Mouse (Mus musculus) limb, embryonic 14.5 days (tissue): Measurements from ENCODE around the gene Cdc25a. TPM values are rescaled to one million over a fixed set of nuclear protein-coding genes. Genes with fewer than 3 reads are reported as not detected.

Source experiments
- ATAC-seq: fragments of 200-750 bp; cut with Nextera tagmentation; 2 replicates; pipeline ENCODE4 v1.8.0; 2017; ENCODE audit warnings: low read depth, moderate number of reproducible peaks, moderate TSS enrichment; ENCODE audit not compliant: low FRiP score
- DNase-seq: peaks from one replicate; pipeline ENCODE4 v3.0.0-alpha.2; 2015; ENCODE audit warnings: low spot score
- H3K27ac ChIP-seq: fragments of 300-500 bp; sonication (generic); replicated peaks from 2 replicates; pipeline ENCODE4 v1.5.1; 2014; ENCODE audit warnings: low read depth, mild to moderate bottlenecking, low read length, moderate library complexity, mixed read lengths
- H3K27me3 ChIP-seq: fragments of 300-500 bp; sonication (generic); 2 replicates; pipeline ENCODE4 v1.6.1; 2014; ENCODE audit warnings: low read length, mixed read lengths; ENCODE audit not compliant: control insufficient read depth, insufficient read depth
- H3K36me3 ChIP-seq: fragments of 300-500 bp; sonication (generic); 2 replicates; pipeline ENCODE4 v1.6.1; 2014; ENCODE audit warnings: mild to moderate bottlenecking, low read length, moderate library complexity, mixed read lengths; ENCODE audit not compliant: control insufficient read depth, insufficient read depth
- H3K4me1 ChIP-seq: fragments of 300-500 bp; sonication (generic); 2 replicates; pipeline ENCODE4 v1.6.1; 2014; ENCODE audit warnings: antibody characterized with exemption, low read length, mixed read lengths; ENCODE audit not compliant: control insufficient read depth, insufficient read depth
- H3K4me2 ChIP-seq: fragments of 300-500 bp; sonication (generic); replicated peaks from 2 replicates; pipeline ENCODE4 v1.6.1; 2014; ENCODE audit warnings: low read depth, mild to moderate bottlenecking, low read length, moderate library complexity; ENCODE audit not compliant: severe bottlenecking
- H3K4me3 ChIP-seq: fragments of 300-500 bp; sonication (generic); replicated peaks from 2 replicates; pipeline ENCODE4 v1.5.1; 2014; ENCODE audit warnings: low read length
- H3K9ac ChIP-seq: fragments of 300-500 bp; sonication (generic); 2 replicates; pipeline ENCODE4 v1.6.1; 2014; ENCODE audit warnings: mild to moderate bottlenecking, low read depth, low read length, moderate library complexity; ENCODE audit not compliant: severe bottlenecking
- H3K9me3 ChIP-seq: fragments of 300-500 bp; sonication (generic); 2 replicates; pipeline ENCODE4 v1.6.1; 2016; ENCODE audit warnings: low read length; ENCODE audit not compliant: control insufficient read depth
- POLR2A ChIP-seq: fragments of 200-500 bp; IDR thresholded peaks from 2 replicates; pipeline ENCODE4 v1.8.0; 2012; ENCODE audit warnings: inconsistent platforms, mild to moderate bottlenecking, moderate library complexity, borderline replicate concordance; ENCODE audit not compliant: insufficient read depth, insufficient read length; ENCODE audit errors: extremely low read depth
- WGBS: fragments of 180-500 bp; shearing (Covaris S2); extraction: QIAGEN DNeasy Blood & Tissue Kit; methylation state at CpG from one replicate; pipeline ENCODE4 v1.1.7; 2014; 5-methylcytosine and 5-hydroxymethylcytosine counted together
- polyA plus RNA-seq, 2 experiments: library from polyadenylated mRNA; depleted of rRNA in 1 of 2; stranded (reverse) in 1 of 2; unstranded in 1 of 2; fragments of >200 nt; fragmentation: Nextera tagmentation in 1 of 2; extraction: Ambion mirVana in 1 of 2; gene quantifications; 2 replicates each; pipeline versions ENCODE4 v1.2.1 to v1.2.3; 2012 to 2014

Cdc25a gene
- polyA plus RNA-seq, 2 experiments: 26.1 to 26.8 TPM

- H3K4me2 ChIP-seq: no peak overlapping the region
- WGBS: 69% methylated on average over 5 of the region's 5 CpGs
- TF ChIP-seq POLR2A: no peak
- peak; percentile 76 for DNase-seq
- no peak overlapping the region for H3K4me3 ChIP-seq
- H3K36me3 ChIP-seq: peaks cover 69% of the 10 kb centered on the region
- no peaks in the 10 kb centered on the region for H3K27me3 ChIP-seq
- H3K27ac ChIP-seq: no peak overlapping the region
- H3K9me3 ChIP-seq: no peaks in the 10 kb centered on the region
- H3K9ac ChIP-seq: no peak overlapping the region
- 0 out of 2 replicates have a peak, but pooled peaks cover 3% of the 10 kb centered on the region for H3K4me1 ChIP-seq
- ATAC-seq: 0 out of 2 replicates have a peak, but pooled peaks have one; percentile 28
These were observed 17.4 kb downstream of the Cdc25a start for GRCm38 (mm10) chr9:109892651-109893250.

- no peaks in the 10 kb centered on the region for H3K9me3 ChIP-seq
- no peaks in the 10 kb centered on the region for H3K27me3 ChIP-seq
- WGBS: 35% methylated on average over 6 of the region's 6 CpGs
- H3K9ac ChIP-seq: no peak overlapping the region
- TF ChIP-seq POLR2A: no peak
- H3K27ac ChIP-seq: peak overlapping the region; percentile 70
- DNase-seq (peak; percentile 85), ATAC-seq (peak; percentile 88)
- H3K4me2 ChIP-seq: no peak overlapping the region
- H3K4me3 ChIP-seq: no peak overlapping the region
- H3K4me1 ChIP-seq: 0 out of 2 replicates have a peak, but pooled peaks cover 3% of the 10 kb centered on the region
- peaks cover 51% of the 10 kb centered on the region for H3K36me3 ChIP-seq
These were observed 19.2 kb downstream of the Cdc25a start for GRCm38 (mm10) chr9:109894413-109895090.

- no peaks in the 10 kb centered on the region for H3K9me3 ChIP-seq
- no peaks in the 10 kb centered on the region for H3K27me3 ChIP-seq
- DNase-seq: no peak
These were observed 20.2 kb downstream of the Cdc25a start for GRCm38 (mm10) chr9:109895593-109895992.

GRCm38 (mm10) chr9:109896253-109897150, 21.1 kb downstream of the Cdc25a start:
- no peak for DNase-seq
- Histone ChIP-seq H3K4me3 (no peak overlapping the region), H3K27me3 (no peaks in the 10 kb centered on the region), H3K4me1 (0 out of 2 replicates have a peak, but pooled peaks cover 3% of the 10 kb centered on the region), H3K9me3 (no peaks in the 10 kb centered on the region), H3K9ac (no peak overlapping the region), H3K4me2 (no peak overlapping the region), H3K27ac (no peak overlapping the region), H3K36me3 (peaks cover 32% of the 10 kb centered on the region)
- no peak for TF ChIP-seq POLR2A
- WGBS: 74% methylated on average over 8 of the region's 8 CpGs
- ATAC-seq: no peak

More at GRCm38 (mm10) chr9:109895593-109895992, 20.2 kb downstream of the Cdc25a start:
- Histone ChIP-seq H3K4me2 (no peak overlapping the region), H3K4me1 (0 out of 2 replicates have a peak, but pooled peaks cover 3% of the 10 kb centered on the region), H3K27ac (no peak overlapping the region), H3K9ac (no peak overlapping the region), H3K36me3 (peaks cover 41% of the 10 kb centered on the region), H3K4me3 (no peak overlapping the region)
- 89% methylated on average over 6 of the region's 6 CpGs for whole genome bisulfite sequencing
- ATAC-seq: no peak
- no peak for TF ChIP-seq POLR2A

GRCm38 (mm10) chr9:109898027-109898426, 22.6 kb downstream of the Cdc25a start:
- Histone ChIP-seq H3K27ac (no peak overlapping the region), H3K27me3 (no peaks in the 10 kb centered on the region), H3K4me2 (no peak overlapping the region), H3K36me3 (peaks cover 16% of the 10 kb centered on the region), H3K9me3 (no peaks in the 10 kb centered on the region), H3K4me1 (0 out of 2 replicates have a peak, but pooled peaks cover 3% of the 10 kb centered on the region), H3K4me3 (no peak overlapping the region), H3K9ac (no peak overlapping the region)
- no peak for DNase-seq
- ATAC-seq: no peak
- WGBS: 34% methylated on average over 2 of the region's 2 CpGs
- no peak for TF ChIP-seq POLR2A
